Mouse (Mus musculus) MEL (cell line): ENCODE data around the gene Racgap1. TPM values are rescaled to one million over a fixed set of nuclear protein-coding genes. Genes with fewer than 3 reads are reported as not detected.

ENCODE experiments used
- DNase-seq: peaks from one replicate; pipeline ENCODE4 v3.0.0; 2011; ENCODE audit warnings: low read depth, low spot score
- H3K27ac ChIP-seq: 2 replicates; pipeline ENCODE4 v1.5.1; 2012; ENCODE audit warnings: low read depth, mild to moderate bottlenecking, control low read depth, low read length, moderate library complexity; ENCODE audit not compliant: control insufficient read depth
- H3K27me3 ChIP-seq, 2 experiments: fragments of 150-350 bp in 1 of 2; sonication (generic) in 1 of 2; 2 replicates each; pipeline ENCODE4 v1.6.1; 2012; ENCODE audit warnings: low read length in 2 of 2, mild to moderate bottlenecking in 2 of 2, improper control_type of control experiment in 1 of 2, moderate library complexity in 1 of 2; ENCODE audit not compliant: insufficient read depth in 2 of 2, control insufficient read depth in 1 of 2
- H3K36me3 ChIP-seq, 2 experiments: 2 replicates each; pipeline ENCODE4 v1.6.1; 2012 to 2014; ENCODE audit warnings: low read length in 2 of 2, improper control_type of control experiment in 1 of 2, inconsistent platforms in 1 of 2, mild to moderate bottlenecking in 1 of 2; ENCODE audit not compliant: insufficient read depth in 2 of 2, control insufficient read depth in 1 of 2
- H3K4me1 ChIP-seq, 2 experiments: fragments of 150-350 bp in 1 of 2; sonication (generic) in 1 of 2; 2 replicates each; pipeline ENCODE4 v1.6.1; 2012; ENCODE audit warnings: low read length in 2 of 2, improper control_type of control experiment in 1 of 2, mild to moderate bottlenecking in 1 of 2; ENCODE audit not compliant: insufficient read depth in 2 of 2, control insufficient read depth in 1 of 2
- H3K4me3 ChIP-seq, 2 experiments: fragments of 150-350 bp in 1 of 2; sonication (generic) in 1 of 2; 2 replicates each; pipeline ENCODE4 v1.5.1; 2012; ENCODE audit warnings: low read depth in 2 of 2, low read length in 2 of 2, mild to moderate bottlenecking in 2 of 2, moderate library complexity in 2 of 2, control low read depth in 1 of 2, improper control_type of control experiment in 1 of 2; ENCODE audit not compliant: control insufficient read depth in 1 of 2, insufficient read depth in 1 of 2
- H3K79me2 ChIP-seq: 2 replicates; pipeline ENCODE4 v1.6.1; 2012; ENCODE audit warnings: mild to moderate bottlenecking, low read length, moderate library complexity; ENCODE audit not compliant: control insufficient read depth, poor library complexity, insufficient read depth
- H3K9ac ChIP-seq: 2 replicates; pipeline ENCODE4 v1.6.1; 2012; ENCODE audit warnings: low read depth, mild to moderate bottlenecking, control low read depth, low read length, moderate library complexity; ENCODE audit not compliant: control insufficient read depth, poor library complexity, severe bottlenecking
- H3K9me3 ChIP-seq: fragments of 150-350 bp; sonication (generic); replicated peaks from 2 replicates; pipeline ENCODE4 v1.6.1; 2012; ENCODE audit warnings: mild to moderate bottlenecking, low read length, improper control_type of control experiment, moderate library complexity; ENCODE audit not compliant: insufficient read depth
- BHLHE40 ChIP-seq: IDR thresholded peaks from 2 replicates; pipeline ENCODE4 v1.6.1; 2012; ENCODE audit warnings: low read depth, mild to moderate bottlenecking, inconsistent platforms, low read length, improper control_type of control experiment, borderline replicate concordance
- CHD1 ChIP-seq: IDR thresholded peaks from 2 replicates; pipeline ENCODE4 v1.6.1; 2012; ENCODE audit warnings: low read depth, mild to moderate bottlenecking, inconsistent platforms, low read length, improper control_type of control experiment
- CHD2 ChIP-seq: IDR thresholded peaks from 2 replicates; pipeline ENCODE4 v1.6.1; 2011; ENCODE audit warnings: low read length, improper control_type of control experiment
- EP300 ChIP-seq, 2 experiments: IDR thresholded peaks; 2 replicates each; pipeline ENCODE4 v1.6.1; 2011; ENCODE audit warnings: improper control_type of control experiment in 2 of 2, low read length in 2 of 2, low read depth in 1 of 2, mild to moderate bottlenecking in 1 of 2
- HCFC1 ChIP-seq: IDR thresholded peaks from 2 replicates; pipeline ENCODE4 v1.6.1; 2012; ENCODE audit warnings: low read depth, mild to moderate bottlenecking, inconsistent platforms, low read length, improper control_type of control experiment, moderate library complexity
- MAX ChIP-seq: IDR thresholded peaks from 2 replicates; pipeline ENCODE4 v1.6.1; 2011; ENCODE audit warnings: low read length, improper control_type of control experiment
- MAZ ChIP-seq: IDR thresholded peaks from 2 replicates; pipeline ENCODE4 v1.6.1; 2012; ENCODE audit warnings: low read depth, mild to moderate bottlenecking, inconsistent platforms, low read length, improper control_type of control experiment
- MYB ChIP-seq: IDR thresholded peaks from 2 replicates; pipeline ENCODE4 v1.6.1; 2011; ENCODE audit warnings: mild to moderate bottlenecking, low read depth, low read length, improper control_type of control experiment
- MYC ChIP-seq: IDR thresholded peaks from 2 replicates; pipeline ENCODE4 v1.6.1; 2011; ENCODE audit warnings: low read depth, mild to moderate bottlenecking, low read length, improper control_type of control experiment, moderate library complexity
- NRF1 ChIP-seq: IDR thresholded peaks from 2 replicates; pipeline ENCODE4 v1.6.1; 2014; ENCODE audit warnings: low read depth, mild to moderate bottlenecking, inconsistent platforms, low read length, improper control_type of control experiment, moderate library complexity; ENCODE audit not compliant: poor library complexity, insufficient read depth, severe bottlenecking
- POLR2A ChIP-seq, 2 experiments: IDR thresholded peaks; 2 replicates each; pipeline ENCODE4 v1.6.1; 2011 to 2012; ENCODE audit warnings: low read length in 2 of 2, mild to moderate bottlenecking in 2 of 2, control low read depth in 1 of 2, improper control_type of control experiment in 1 of 2, low read depth in 1 of 2, moderate library complexity in 1 of 2; ENCODE audit not compliant: control insufficient read depth in 1 of 2, insufficient read depth in 1 of 2, poor library complexity in 1 of 2
- POLR2AphosphoS2 ChIP-seq: IDR thresholded peaks from 2 replicates; pipeline ENCODE4 v1.6.1; 2011; ENCODE audit warnings: low read length, improper control_type of control experiment
- SIN3A ChIP-seq: IDR thresholded peaks from 2 replicates; pipeline ENCODE4 v1.6.1; 2012; ENCODE audit warnings: low read length, improper control_type of control experiment, inconsistent platforms
- SMC3 ChIP-seq: IDR thresholded peaks from 2 replicates; pipeline ENCODE4 v1.6.1; 2011; ENCODE audit warnings: low read depth, low read length, improper control_type of control experiment
- UBTF ChIP-seq: IDR thresholded peaks from 2 replicates; pipeline ENCODE4 v1.6.1; 2012; ENCODE audit warnings: low read depth, mild to moderate bottlenecking, inconsistent platforms, low read length, improper control_type of control experiment, moderate library complexity, borderline replicate concordance; ENCODE audit not compliant: insufficient read depth
- USF2 ChIP-seq, 2 experiments: IDR thresholded peaks; 2 replicates each; pipeline ENCODE4 v1.6.1; 2011 to 2012; ENCODE audit warnings: improper control_type of control experiment in 2 of 2, low read length in 2 of 2, borderline replicate concordance in 1 of 2, inconsistent platforms in 1 of 2, low read depth in 1 of 2, mild to moderate bottlenecking in 1 of 2; ENCODE audit not compliant: insufficient read depth in 1 of 2
- ZC3H11A ChIP-seq: IDR thresholded peaks from 2 replicates; pipeline ENCODE4 v1.6.1; 2012; ENCODE audit warnings: low read depth, mild to moderate bottlenecking, inconsistent platforms, low read length, improper control_type of control experiment
- ZMIZ1 ChIP-seq: IDR thresholded peaks from 2 replicates; pipeline ENCODE4 v1.6.1; 2012; ENCODE audit warnings: low read depth, mild to moderate bottlenecking, inconsistent platforms, low read length, improper control_type of control experiment, moderate library complexity
- ZNF384 ChIP-seq: IDR thresholded peaks from 2 replicates; pipeline ENCODE4 v1.6.1; 2012; ENCODE audit warnings: low read depth, mild to moderate bottlenecking, inconsistent platforms, low read length, improper control_type of control experiment
- polyA plus RNA-seq, 2 experiments: library from polyadenylated mRNA; stranded (reverse) in 1 of 2; unstranded in 1 of 2; fragments of >175 nt in 1 of 2; fragments of >200 nt in 1 of 2; gene quantifications; 2 replicates each; pipeline versions ENCODE4 v1.2.1 to v1.2.4; 2012; ENCODE audit warnings: low replicate concordance in 2 of 2, low read depth in 1 of 2; ENCODE audit not compliant: insufficient read length in 2 of 2, insufficient read depth in 1 of 2, missing spikeins in 1 of 2
- total RNA-seq: library from RNA; depleted of rRNA; stranded (reverse); fragments of 300-350 nt; gene quantifications from 2 replicates; pipeline ENCODE4 v1.2.3, GENCODE M21; 2012

The Racgap1 gene
- total and polyA plus RNA-seq, 3 experiments = 126 to 367 (median 149) TPM

DNA sequence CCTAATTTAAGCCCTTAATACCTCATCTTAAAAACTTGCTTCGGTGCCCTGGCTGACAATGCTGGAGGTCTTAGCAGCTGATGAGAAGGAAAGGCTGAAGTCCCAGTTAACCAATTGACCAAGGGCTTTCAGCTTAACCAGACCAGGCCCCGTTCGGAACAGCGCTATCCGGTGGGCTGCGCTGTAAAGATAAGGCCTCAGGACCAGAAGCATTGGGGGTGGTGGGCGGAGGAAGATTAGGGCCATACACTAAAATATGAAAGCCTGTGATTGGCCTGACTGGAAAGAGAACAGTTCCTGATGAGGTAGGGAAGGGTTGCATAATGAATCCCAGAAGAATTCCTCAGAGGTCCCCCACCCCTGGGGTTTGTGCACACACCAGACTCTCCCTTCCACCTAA lies 10.9 kb upstream of the Racgap1 start (continued):
- TF ChIP-seq USF2 (IDR thresholded peaks at IDR 0.05; ENCODE audit: borderline replicate concordance in 1 of 2, insufficient read depth in 1 of 2, low read depth in 1 of 2, low read length in 2 of 2) = no peak

DNA sequence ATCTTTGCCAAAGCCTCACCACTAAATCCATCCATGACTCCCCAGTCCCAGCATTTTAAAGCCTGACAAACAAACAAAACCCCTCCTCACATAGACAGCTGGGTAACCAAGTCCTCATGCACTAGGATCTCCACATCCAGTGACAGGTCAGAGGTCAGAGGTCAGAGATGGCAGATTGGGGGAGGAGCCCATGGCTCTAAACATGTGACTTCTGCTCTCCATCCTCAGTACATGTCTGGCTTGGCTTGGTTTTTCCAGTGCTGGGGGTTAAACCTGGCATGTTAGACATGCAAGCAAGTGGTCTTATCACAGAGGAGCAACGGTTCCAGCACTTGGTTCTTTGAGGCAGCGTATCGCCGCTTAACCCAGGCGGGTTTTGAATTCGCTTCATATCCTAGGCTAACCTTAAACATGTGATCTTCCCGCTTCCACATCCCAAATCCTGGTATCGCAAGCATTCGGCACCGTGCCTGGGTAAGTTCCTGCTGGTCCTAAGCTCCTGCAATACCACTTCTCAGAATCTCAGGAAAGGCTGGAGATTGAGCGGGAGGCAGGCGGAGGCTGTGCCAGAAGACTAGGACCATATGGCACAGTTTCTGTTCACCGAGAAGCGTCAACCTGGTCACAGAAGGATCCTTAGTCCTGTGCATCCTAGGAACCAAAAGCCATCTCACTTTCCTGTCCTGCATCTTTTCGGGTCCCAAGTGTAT lies 9.8 kb upstream of the Racgap1 start:
- Histone ChIP-seq H3K9ac (no peak overlapping the region), H3K27ac (no peak overlapping the region), H3K36me3 (peaks cover 0 to 31% of the 10 kb centered on the region in 2 experiments; a peak in 2 of 4 replicates), H3K79me2 (peaks cover 2% of the 10 kb centered on the region; the same call in 1 of the 2 replicates), H3K4me3 (no peak overlapping the region), H3K9me3 (no peaks in the 10 kb centered on the region), H3K27me3 (peaks cover 0 to 2% of the 10 kb centered on the region in 2 experiments; a peak in 1 of 4 replicates), H3K4me1 (peaks cover 13 to 43% of the 10 kb centered on the region in 2 experiments)
- TF ChIP-seq POLR2AphosphoS2 (no peak), CHD1 (no peak), MAZ (no peak), EP300 (IDR thresholded peaks at IDR 0.05; ENCODE audit: low read depth in 1 of 2, low read length in 2 of 2) (no peak), SIN3A (no peak), CHD2 (no peak), ZNF384 (no peak), NRF1 (no peak), BHLHE40 (no peak), ZC3H11A (no peak), POLR2A (IDR thresholded peaks at IDR 0.05; ENCODE audit: control insufficient read depth in 1 of 2, insufficient read depth in 1 of 2, low read depth in 1 of 2, low read length in 2 of 2, poor library complexity in 1 of 2) (no peak), SMC3 (no peak), MYB (no peak), UBTF (no peak), HCFC1 (no peak), ZMIZ1 (no peak), MYC (no peak), MAX (no peak)
- DNase-seq = no peak
